Mouse (Mus musculus) hindbrain, embryonic 10.5 days (tissue): Measurements from ENCODE around the gene Prkch. TPM values are rescaled to one million over a fixed set of nuclear protein-coding genes. Genes with fewer than 3 reads are reported as not detected.

Source experiments
- DNase-seq: peaks from one replicate; pipeline ENCODE4 v3.0.0-alpha.2; 2017; ENCODE audit warnings: low spot score
- H3K27ac ChIP-seq: fragments of 300-500 bp; sonication (generic); 2 replicates; pipeline ENCODE4 v1.5.1; 2016; ENCODE audit warnings: mild to moderate bottlenecking, moderate library complexity
- H3K27me3 ChIP-seq: fragments of 300-500 bp; sonication (generic); 2 replicates; pipeline ENCODE4 v1.6.1; 2016; ENCODE audit warnings: mild to moderate bottlenecking; ENCODE audit not compliant: poor library complexity, insufficient read depth, severe bottlenecking
- H3K36me3 ChIP-seq: fragments of 300-500 bp; sonication (generic); 2 replicates; pipeline ENCODE4 v1.6.1; 2016; ENCODE audit warnings: mild to moderate bottlenecking, moderate library complexity
- H3K4me1 ChIP-seq: fragments of 300-500 bp; sonication (generic); replicated peaks from 2 replicates; pipeline ENCODE4 v1.6.1; 2016; ENCODE audit warnings: mild to moderate bottlenecking
- H3K4me3 ChIP-seq: fragments of 300-500 bp; sonication (generic); 2 replicates; pipeline ENCODE4 v1.5.1; 2016; ENCODE audit warnings: mild to moderate bottlenecking, moderate library complexity
- H3K9me3 ChIP-seq: fragments of 300-500 bp; sonication (generic); 2 replicates; pipeline ENCODE4 v1.6.1; 2016; ENCODE audit warnings: mild to moderate bottlenecking, moderate library complexity
- WGBS: fragments of 180-500 bp; shearing (Covaris S2); methylation state at CpG from one replicate; pipeline ENCODE4 v1.1.7; 2016; 5-methylcytosine and 5-hydroxymethylcytosine counted together
- polyA plus RNA-seq: library from polyadenylated mRNA; unstranded; fragments of >200 nt; fragmentation: Nextera tagmentation; extraction: Ambion mirVana; gene quantifications from 2 replicates; pipeline ENCODE4 v1.2.1, GENCODE M21; 2016

Prkch gene
- polyA plus RNA-seq, 1 experiment from 2014 or later: 7.9 TPM

GRCm38 (mm10) chr12:73766152-73766551 is 181.6 kb downstream of the Prkch start:
- 93% methylated on average over 8 of the region's 8 CpGs for WGBS
- no peak for DNase-seq
- no peaks in the 10 kb centered on the region for H3K9me3 ChIP-seq
- no peak overlapping the region for H3K27ac ChIP-seq
- no peak overlapping the region for H3K4me3 ChIP-seq
- no peaks in the 10 kb centered on the region for H3K27me3 ChIP-seq
- no peaks in the 10 kb centered on the region for H3K36me3 ChIP-seq
- H3K4me1 ChIP-seq: peaks cover 13% of the 10 kb centered on the region

- Histone ChIP-seq H3K4me1 (peaks cover 13% of the 10 kb centered on the region), H3K27me3 (no peaks in the 10 kb centered on the region), H3K36me3 (no peaks in the 10 kb centered on the region), H3K27ac (no peak overlapping the region), H3K4me3 (no peak overlapping the region), H3K9me3 (no peaks in the 10 kb centered on the region)
- 84% methylated on average over 5 of the region's 5 CpGs for WGBS
- DNase-seq: no peak
These were observed 184.2 kb downstream of the Prkch start for GRCm38 (mm10) chr12:73768788-73769187.

- no peak overlapping the region for H3K27ac ChIP-seq
- no peaks in the 10 kb centered on the region for H3K36me3 ChIP-seq
- 91% methylated on average over 6 of the region's 6 CpGs for WGBS
- peaks cover 12% of the 10 kb centered on the region for H3K4me1 ChIP-seq
- no peak overlapping the region for H3K4me3 ChIP-seq
- H3K9me3 ChIP-seq: no peaks in the 10 kb centered on the region
- H3K27me3 ChIP-seq: no peaks in the 10 kb centered on the region
- DNase-seq: no peak
These were observed 184.9 kb downstream of the Prkch start for GRCm38 (mm10) chr12:73769536-73769935.

GRCm38 (mm10) chr12:73770771-73771170 is 186.2 kb downstream of the Prkch start:
- Histone ChIP-seq H3K4me1 (0 out of 2 replicates have a peak, but pooled peaks cover 6% of the 10 kb centered on the region), H3K36me3 (no peaks in the 10 kb centered on the region), H3K4me3 (no peak overlapping the region), H3K27me3 (no peaks in the 10 kb centered on the region), H3K9me3 (no peaks in the 10 kb centered on the region), H3K27ac (no peak overlapping the region)
- WGBS: 95% methylated on average over 1 of the region's 1 CpGs
- no peak for DNase-seq

- H3K4me3 ChIP-seq: no peak overlapping the region
- 80% methylated on average over 7 of the region's 7 CpGs for WGBS
- H3K27ac ChIP-seq: no peak overlapping the region
- no peaks in the 10 kb centered on the region for H3K36me3 ChIP-seq
- no peaks in the 10 kb centered on the region for H3K9me3 ChIP-seq
- H3K4me1 ChIP-seq: 0 out of 2 replicates have a peak, but pooled peaks cover 3% of the 10 kb centered on the region
- DNase-seq: no peak
- H3K27me3 ChIP-seq: no peaks in the 10 kb centered on the region
These were observed 190.3 kb downstream of the Prkch start for GRCm38 (mm10) chr12:73774793-73775385.

GRCm38 (mm10) chr12:73776401-73776945 is 191.9 kb downstream of the Prkch start:
- Histone ChIP-seq H3K4me3 (no peak overlapping the region), H3K36me3 (no peaks in the 10 kb centered on the region), H3K4me1 (0 out of 2 replicates have a peak, but pooled peaks cover 3% of the 10 kb centered on the region), H3K9me3 (no peaks in the 10 kb centered on the region), H3K27me3 (no peaks in the 10 kb centered on the region), H3K27ac (no peak overlapping the region)
- WGBS: 91% methylated on average over 6 of the region's 6 CpGs
- no peak for DNase-seq

- no peaks in the 10 kb centered on the region for H3K27me3 ChIP-seq
- no peak for DNase-seq
- no peak overlapping the region for H3K4me3 ChIP-seq
- H3K9me3 ChIP-seq: no peaks in the 10 kb centered on the region
- no peak overlapping the region for H3K27ac ChIP-seq
- H3K36me3 ChIP-seq: no peaks in the 10 kb centered on the region
- 92% methylated on average over 11 of the region's 11 CpGs for WGBS
- 0 out of 2 replicates have a peak, but pooled peaks cover 3% of the 10 kb centered on the region for H3K4me1 ChIP-seq
These were observed 193.1 kb downstream of the Prkch start for GRCm38 (mm10) chr12:73777673-73778072.

- no peaks in the 10 kb centered on the region for H3K27me3 ChIP-seq
- no peaks in the 10 kb centered on the region for H3K9me3 ChIP-seq
- WGBS: 79% methylated on average over 13 of the region's 13 CpGs
- H3K27ac ChIP-seq: no peak overlapping the region
- no peak for DNase-seq
- no peaks in the 10 kb centered on the region for H3K36me3 ChIP-seq
- H3K4me1 ChIP-seq: 0 out of 2 replicates have a peak, but pooled peaks cover 3% of the 10 kb centered on the region
- no peak overlapping the region for H3K4me3 ChIP-seq
These were observed 195.0 kb downstream of the Prkch start for GRCm38 (mm10) chr12:73779332-73780231.

GRCm38 (mm10) chr12:73781425-73782032 is 196.9 kb downstream of the Prkch start:
- WGBS: 81% methylated on average over 6 of the region's 6 CpGs

GRCm38 (mm10) chr12:73786909-73787308 is 202.3 kb downstream of the Prkch start:
- Histone ChIP-seq H3K4me3 (no peak overlapping the region), H3K9me3 (no peaks in the 10 kb centered on the region), H3K36me3 (no peaks in the 10 kb centered on the region), H3K27me3 (no peaks in the 10 kb centered on the region), H3K4me1 (peaks cover 5% of the 10 kb centered on the region; the same call in 1 of the 2 replicates), H3K27ac (no peak overlapping the region)
- DNase-seq: no peak
- WGBS: 90% methylated on average over 8 of the region's 8 CpGs

More at GRCm38 (mm10) chr12:73781425-73782032, 196.9 kb downstream of the Prkch start:
- Histone ChIP-seq H3K27me3 (no peaks in the 10 kb centered on the region), H3K36me3 (no peaks in the 10 kb centered on the region), H3K4me3 (no peak overlapping the region), H3K4me1 (0 out of 2 replicates have a peak, but pooled peaks cover 3% of the 10 kb centered on the region), H3K27ac (no peak overlapping the region), H3K9me3 (no peaks in the 10 kb centered on the region)
- DNase-seq: no peak

- Histone ChIP-seq H3K4me3 (no peak overlapping the region), H3K27ac (no peak overlapping the region), H3K4me1 (peaks cover 12% of the 10 kb centered on the region), H3K36me3 (no peaks in the 10 kb centered on the region), H3K27me3 (no peaks in the 10 kb centered on the region; the same call in 1 of the 2 replicates), H3K9me3 (no peaks in the 10 kb centered on the region)
- WGBS: 70% methylated on average over 3 of the region's 3 CpGs
- DNase-seq: no peak
These were observed 204.3 kb downstream of the Prkch start for GRCm38 (mm10) chr12:73788850-73789249.

- no peak overlapping the region for H3K27ac ChIP-seq
- H3K27me3 ChIP-seq: peaks cover 16% of the 10 kb centered on the region; the same call in 1 of the 2 replicates
- no peaks in the 10 kb centered on the region for H3K9me3 ChIP-seq
- no peak overlapping the region for H3K4me3 ChIP-seq
- 68% methylated on average over 5 of the region's 5 CpGs for WGBS
- H3K4me1 ChIP-seq: peaks cover 19% of the 10 kb centered on the region
- DNase-seq: peak; percentile 13
- H3K36me3 ChIP-seq: no peaks in the 10 kb centered on the region
These were observed 206.0 kb downstream of the Prkch start for GRCm38 (mm10) chr12:73790571-73791108.
